Comparison of ENCODE assay signal across 8 mouse cellular contexts in the genomic region with DNA sequence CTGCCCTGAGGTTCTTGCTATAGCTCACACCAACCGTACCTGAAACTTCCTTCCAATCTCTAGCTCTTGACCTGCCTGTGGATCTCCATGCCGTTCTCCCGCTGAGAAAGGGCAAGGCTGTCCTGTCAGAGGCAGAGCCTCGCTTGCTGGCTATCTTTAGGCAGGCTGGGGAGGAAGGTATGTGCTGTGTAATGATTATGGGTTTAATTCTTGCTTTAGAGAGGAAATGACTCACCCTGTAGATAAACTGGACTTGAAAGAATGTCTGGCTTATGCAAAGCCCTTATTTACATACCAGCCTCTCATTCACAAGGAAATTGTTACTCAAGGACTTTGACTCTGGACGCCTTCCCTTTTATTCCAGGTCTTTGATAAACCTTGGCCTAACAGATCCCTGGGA.
DNase-seq lines count a peak whose midpoint lies in the region; ATAC-seq and TF ChIP-seq lines count a peak whose summit lies in the region.

No protein-coding gene starts in this region.

- ATAC-seq in heart, embryonic 11.5 days (replicated peaks; ENCODE audit: insufficient number of reproducible peaks, low FRiP score, low TSS enrichment): peak; percentile 79

- no peaks in the 10 kb centered on the region for H3K27me3 ChIP-seq in ES-Bruce4 (ENCODE audit: control insufficient read depth, insufficient read depth, low read length, poor library complexity, severe bottlenecking)
- H3K27me3 ChIP-seq in heart, embryonic 11.5 days (ENCODE audit: control insufficient read depth, insufficient read depth, low read length): no peaks in the 10 kb centered on the region

- H3K36me3 ChIP-seq in ES-Bruce4 (ENCODE audit: control insufficient read depth, insufficient read depth, low read length, poor library complexity, severe bottlenecking): no peaks in the 10 kb centered on the region
- H3K36me3 ChIP-seq in heart, embryonic 11.5 days (ENCODE audit: control insufficient read depth, insufficient read depth, low read length): no peaks in the 10 kb centered on the region

- H3K9me3 ChIP-seq in ES-Bruce4 (replicated peaks; ENCODE audit: control insufficient read depth, insufficient read depth, low read length, poor library complexity, severe bottlenecking): no peaks in the 10 kb centered on the region; the same call in 1 of the 2 replicates
- H3K9me3 ChIP-seq in heart, embryonic 11.5 days (replicated peaks; ENCODE audit: control insufficient read depth, low read length): no peaks in the 10 kb centered on the region

- 0 out of 2 replicates have a peak, but pooled peaks have one; percentile 54 for TF ChIP-seq EP300 in ES-Bruce4 (IDR thresholded peaks at IDR 0.05; ENCODE audit: insufficient read depth, low read depth, low read length)

- peak; percentile 69 for DNase-seq in 3134 (ENCODE audit: extremely low read depth, insufficient read length, low spot score)
- no peak for DNase-seq in lung, adult 2 months
- no peak for DNase-seq in frontal cortex, postnatal 14 days (ENCODE audit: low spot score in 2 of 2)
- DNase-seq in ovary, adult 18-20 months (ENCODE audit: low spot score): no peak
- no peak for DNase-seq in spleen, postnatal 14 days (ENCODE audit: low spot score in 2 of 2)
- no peak for DNase-seq in cerebellum, adult 9-10 months

- WGBS in heart, embryonic 11.5 days (ENCODE audit: insufficient replicate concordance): 4% methylated on average over 5 of the region's 5 CpGs
- WGBS in lung, adult 2 months: 10% methylated on average over 5 of the region's 5 CpGs

- peaks cover 6% of the 10 kb centered on the region for H3K4me1 ChIP-seq in ES-Bruce4 (ENCODE audit: control insufficient read depth, insufficient read depth, low read length)
- H3K4me1 ChIP-seq in heart, embryonic 11.5 days (ENCODE audit: control insufficient read depth, insufficient read depth, low read length): peaks cover 50% of the 10 kb centered on the region
- peaks cover 11% of the 10 kb centered on the region for H3K4me1 ChIP-seq in lung, adult 2 months (ENCODE audit: control insufficient read depth, insufficient read depth, low read length)

- TF ChIP-seq CTCF in ES-Bruce4 (IDR thresholded peaks at IDR 0.05; ENCODE audit: low read depth, low read length): no peak
- no peak for TF ChIP-seq CTCF in lung, adult 2 months (IDR thresholded peaks at IDR 0.05; ENCODE audit: insufficient read depth, low read length)

- peak overlapping the region; percentile 27; the same call in 1 of the 2 replicates for H3K4me2 ChIP-seq in heart, embryonic 11.5 days

- peak overlapping the region; percentile 92 for H3K27ac ChIP-seq in ES-Bruce4 (ENCODE audit: insufficient read depth, low read length)
- H3K27ac ChIP-seq in heart, embryonic 11.5 days (ENCODE audit: low read depth, low read length): peak overlapping the region; percentile 47

- TF ChIP-seq POLR2A in ES-Bruce4 (IDR thresholded peaks at IDR 0.05; ENCODE audit: insufficient read depth, low read length): no peak
- no peak for TF ChIP-seq POLR2A in lung, adult 2 months (IDR thresholded peaks at IDR 0.05; ENCODE audit: borderline replicate concordance, extremely low read depth, low read depth, low read length)

- H3K9ac ChIP-seq in ES-Bruce4 (ENCODE audit: low read depth, poor library complexity, severe bottlenecking): no peak overlapping the region
- H3K9ac ChIP-seq in heart, embryonic 11.5 days (ENCODE audit: low read depth, low read length): peak overlapping the region; percentile 18; the same call in 1 of the 2 replicates

- no peak overlapping the region for H3K4me3 ChIP-seq in ES-Bruce4 (ENCODE audit: low read depth, low read length)
- H3K4me3 ChIP-seq in heart, embryonic 11.5 days (ENCODE audit: low read depth, low read length): no peak overlapping the region
- H3K4me3 ChIP-seq in lung, adult 2 months (replicated peaks; ENCODE audit: extremely low read depth, low read depth, low read length): peak overlapping the region; percentile 2
